Mouse (Mus musculus) lung, postnatal 0 days (tissue): ENCODE measurements at regions not wholly inside any gene's neighbourhood (a gene's known extent, or its start where the extent isn't known, plus 50 kb on each side); places are given as distances from the start of the nearest gene placed in this dataset.

Experiments used
- ATAC-seq: fragments of 200-750 bp; cut with Nextera tagmentation; 2 replicates; pipeline ENCODE4 v1.8.0; 2017; ENCODE audit warnings: moderate library complexity
- DNase-seq: peaks from one replicate; pipeline ENCODE4 v3.0.0-alpha.2; 2016; ENCODE audit warnings: low spot score
- H3K27ac ChIP-seq: fragments of 300-500 bp; sonication (generic); 2 replicates; pipeline ENCODE4 v1.5.1; 2014; ENCODE audit warnings: antibody characterized with exemption, mild to moderate bottlenecking, low read length, mixed read lengths
- H3K27me3 ChIP-seq: fragments of 300-500 bp; sonication (generic); replicated peaks from 2 replicates; pipeline ENCODE4 v1.6.1; 2014; ENCODE audit warnings: low read length, mixed read lengths; ENCODE audit not compliant: insufficient read depth
- H3K36me3 ChIP-seq: fragments of 300-500 bp; sonication (generic); 2 replicates; pipeline ENCODE4 v1.6.1; 2014; ENCODE audit warnings: low read length, mixed read lengths; ENCODE audit not compliant: insufficient read depth
- H3K4me1 ChIP-seq: fragments of 300-500 bp; sonication (generic); 2 replicates; pipeline ENCODE4 v1.6.1; 2014; ENCODE audit warnings: antibody characterized with exemption, low read depth, low read length, mixed read lengths; ENCODE audit not compliant: insufficient read depth
- H3K4me2 ChIP-seq: fragments of 300-500 bp; sonication (generic); replicated peaks from 2 replicates; pipeline ENCODE4 v1.6.1; 2014; ENCODE audit warnings: low read depth, mild to moderate bottlenecking, low read length, moderate library complexity, mixed read lengths
- H3K4me3 ChIP-seq: fragments of 300-500 bp; sonication (generic); 2 replicates; pipeline ENCODE4 v1.5.1; 2014; ENCODE audit warnings: low read depth, low read length
- H3K9ac ChIP-seq: fragments of 300-500 bp; sonication (generic); replicated peaks from 2 replicates; pipeline ENCODE4 v1.6.1; 2014; ENCODE audit warnings: low read depth, mild to moderate bottlenecking
- H3K9me3 ChIP-seq: fragments of 300-500 bp; sonication (generic); 2 replicates; pipeline ENCODE4 v1.6.1; 2016; ENCODE audit warnings: low read length, mixed read lengths
- CTCF ChIP-seq: IDR thresholded peaks from 2 replicates; pipeline ENCODE4 v1.5.1; 2016; ENCODE audit warnings: antibody characterized with exemption, mild to moderate bottlenecking
- EP300 ChIP-seq: IDR thresholded peaks from 2 replicates; pipeline ENCODE4 v1.6.1; 2016; ENCODE audit warnings: antibody characterized with exemption, mild to moderate bottlenecking, control low read depth
- WGBS: fragments of 180-500 bp; shearing (Covaris S2); extraction: QIAGEN DNeasy Blood & Tissue Kit; methylation state at CpG from one replicate; pipeline ENCODE4 v1.1.7; 2014; 5-methylcytosine and 5-hydroxymethylcytosine counted together

- no peak for ATAC-seq
- H3K4me1 ChIP-seq, result no peaks in the 10 kb centered on the region
- WGBS, result 37% methylated on average over 8 of the region's 8 CpGs
Observed at GRCm38 (mm10) chr1:128692313-128692712, 100.2 kb upstream of the Cxcr4 start.

DNA sequence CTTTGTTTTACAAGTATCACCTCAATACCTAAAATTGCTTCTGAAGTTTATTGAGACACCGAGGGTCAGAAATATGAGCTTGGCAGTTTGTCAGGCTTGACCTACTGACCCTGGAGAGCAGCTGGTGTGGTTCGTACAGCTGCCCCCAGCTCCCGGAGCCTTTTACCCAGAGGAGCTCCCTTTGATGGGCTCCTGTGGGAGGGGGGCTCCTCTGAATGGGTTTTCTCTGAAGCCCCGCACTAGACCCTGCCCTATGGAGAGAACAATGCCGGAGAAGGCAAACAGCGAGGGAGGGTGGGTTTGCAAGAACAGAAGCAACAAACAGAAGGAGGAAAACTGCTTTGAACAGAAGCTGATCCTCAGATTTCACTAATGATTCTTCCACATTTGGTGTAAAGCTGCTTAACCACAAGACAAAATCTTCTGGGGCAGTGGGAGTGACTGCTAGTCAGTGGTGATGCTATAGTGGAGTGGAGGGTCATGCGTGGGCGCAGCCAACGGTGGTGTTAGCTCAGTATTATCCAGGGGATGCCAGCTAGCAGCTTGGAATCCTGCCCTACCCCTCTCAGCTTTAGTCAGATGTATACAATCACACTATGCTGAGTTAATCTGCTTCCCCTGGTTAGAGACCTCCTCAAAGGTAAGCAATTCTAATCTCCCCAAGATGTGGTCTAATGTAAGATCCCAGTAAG lies 95.3 kb upstream of the Cxcr4 start:
- Histone ChIP-seq H3K36me3 (no peaks in the 10 kb centered on the region), H3K4me2 (no peak overlapping the region), H3K9me3 (no peaks in the 10 kb centered on the region), H3K27me3 (no peaks in the 10 kb centered on the region), H3K4me1 (no peaks in the 10 kb centered on the region), H3K4me3 (no peak overlapping the region), H3K9ac (no peak overlapping the region), H3K27ac (no peak overlapping the region)
- TF ChIP-seq CTCF (no peak), EP300 (no peak)
- DNase-seq, result no peak
- no peak for ATAC-seq
- 44% methylated on average over 9 of the region's 9 CpGs for WGBS

More at GRCm38 (mm10) chr1:128692313-128692712, 100.2 kb upstream of the Cxcr4 start:
- no peak overlapping the region for H3K9ac ChIP-seq
- no peaks in the 10 kb centered on the region for H3K36me3 ChIP-seq
- no peak overlapping the region for H3K4me3 ChIP-seq
- no peak overlapping the region for H3K4me2 ChIP-seq
- DNase-seq, result no peak
- no peaks in the 10 kb centered on the region for H3K9me3 ChIP-seq
- TF ChIP-seq EP300 (no peak), CTCF (no peak)
- no peaks in the 10 kb centered on the region for H3K27me3 ChIP-seq
- H3K27ac ChIP-seq, result no peak overlapping the region

DNA sequence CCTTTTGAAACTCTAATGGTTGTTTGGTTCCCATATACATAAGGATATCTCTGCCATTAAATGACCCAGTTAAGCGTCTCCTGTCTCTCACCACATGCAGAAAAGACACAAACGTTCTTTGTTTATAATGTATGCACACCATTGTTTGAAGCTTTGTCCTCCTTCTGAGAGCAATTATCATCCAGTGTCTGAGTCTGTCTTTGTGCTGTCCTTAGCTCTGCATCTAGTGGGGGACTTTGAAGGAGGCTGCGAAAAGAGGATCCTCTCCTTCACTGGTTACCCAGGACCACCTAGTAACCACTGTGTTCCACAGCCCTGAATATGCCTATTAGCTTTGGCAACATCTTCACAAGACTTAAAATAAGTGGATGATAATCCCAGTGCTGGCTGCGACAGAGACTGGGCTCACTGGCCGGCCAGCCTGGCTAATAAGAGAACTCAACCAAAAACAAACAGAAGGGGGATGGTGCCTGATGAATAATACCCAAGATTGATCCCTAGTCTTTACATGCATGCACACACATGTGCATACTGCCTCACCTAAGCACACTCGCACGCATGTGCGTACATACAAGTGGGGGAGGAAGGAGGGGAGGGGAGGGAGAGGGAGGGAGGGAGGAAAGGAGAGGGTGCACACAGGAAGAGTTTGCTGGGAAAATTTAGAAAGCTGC lies 93.5 kb upstream of the Cxcr4 start:
- Histone ChIP-seq H3K36me3 (no peaks in the 10 kb centered on the region), H3K4me3 (no peak overlapping the region), H3K9me3 (no peaks in the 10 kb centered on the region), H3K4me2 (no peak overlapping the region), H3K27ac (no peak overlapping the region), H3K27me3 (no peaks in the 10 kb centered on the region), H3K4me1 (no peaks in the 10 kb centered on the region), H3K9ac (no peak overlapping the region)
- DNase-seq (no peak), ATAC-seq (no peak)
- TF ChIP-seq EP300, result no peak
- no peak for TF ChIP-seq CTCF
- WGBS, result 54% methylated on average over 8 of the region's 8 CpGs

DNA sequence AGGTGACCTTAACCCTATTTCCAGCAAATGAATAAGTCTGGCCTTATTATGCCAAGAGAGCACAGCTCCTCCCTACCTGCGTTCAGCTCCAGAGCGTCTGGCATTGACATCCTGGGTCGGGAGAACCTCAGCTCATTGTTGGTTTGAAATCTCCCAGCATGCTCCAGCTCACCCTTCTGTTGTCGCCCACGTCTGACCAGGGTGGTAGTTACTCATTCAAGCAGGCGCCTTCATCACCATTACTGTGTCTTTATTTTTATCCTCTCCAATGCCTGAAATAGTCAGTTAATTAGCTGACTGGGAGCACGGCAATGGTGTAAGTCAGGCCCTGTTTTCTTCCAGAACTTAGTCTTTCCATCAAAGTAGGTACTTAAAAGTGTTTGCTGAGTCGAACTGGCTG lies 90.8 kb upstream of the Cxcr4 start:
- H3K9ac ChIP-seq, result no peak overlapping the region
- no peak overlapping the region for H3K4me3 ChIP-seq
- no peak for TF ChIP-seq EP300
- no peaks in the 10 kb centered on the region for H3K36me3 ChIP-seq
- H3K4me2 ChIP-seq, result no peak overlapping the region
- H3K4me1 ChIP-seq, result no peaks in the 10 kb centered on the region
- ATAC-seq, result no peak
- DNase-seq, result no peak
- H3K27ac ChIP-seq, result no peak overlapping the region
- H3K9me3 ChIP-seq, result no peaks in the 10 kb centered on the region
- 54% methylated on average over 8 of the region's 8 CpGs for WGBS
- no peaks in the 10 kb centered on the region for H3K27me3 ChIP-seq

DNA sequence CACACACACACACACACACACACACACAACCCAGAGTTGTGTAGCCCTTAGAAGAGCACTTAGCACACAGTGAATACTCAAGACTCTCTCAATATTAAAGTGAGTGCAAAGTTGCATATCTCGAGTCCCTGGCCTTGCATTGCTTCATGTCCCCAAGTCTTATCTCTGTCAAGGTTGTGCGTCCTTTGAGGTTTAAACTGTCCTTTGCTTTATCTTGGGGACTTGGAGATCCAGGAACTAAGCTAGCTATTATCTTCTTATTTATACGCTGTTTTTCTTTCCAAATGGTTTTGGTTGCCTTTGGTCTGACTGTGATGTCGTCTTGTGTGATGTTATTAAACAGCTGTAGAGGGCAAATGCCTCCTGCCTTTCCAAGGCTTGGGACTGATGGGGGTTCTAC lies 89.2 kb upstream of the Cxcr4 start:
- WGBS, result 65% methylated on average over 4 of the region's 4 CpGs
- H3K4me3 ChIP-seq, result no peak overlapping the region
- no peak for DNase-seq
- H3K4me2 ChIP-seq, result no peak overlapping the region
- TF ChIP-seq CTCF (no peak), EP300 (no peak)
- no peak overlapping the region for H3K9ac ChIP-seq
- no peaks in the 10 kb centered on the region for H3K36me3 ChIP-seq
- no peaks in the 10 kb centered on the region for H3K4me1 ChIP-seq
- H3K27me3 ChIP-seq, result no peaks in the 10 kb centered on the region
- H3K9me3 ChIP-seq, result no peaks in the 10 kb centered on the region
- no peak overlapping the region for H3K27ac ChIP-seq
- ATAC-seq, result no peak

DNA sequence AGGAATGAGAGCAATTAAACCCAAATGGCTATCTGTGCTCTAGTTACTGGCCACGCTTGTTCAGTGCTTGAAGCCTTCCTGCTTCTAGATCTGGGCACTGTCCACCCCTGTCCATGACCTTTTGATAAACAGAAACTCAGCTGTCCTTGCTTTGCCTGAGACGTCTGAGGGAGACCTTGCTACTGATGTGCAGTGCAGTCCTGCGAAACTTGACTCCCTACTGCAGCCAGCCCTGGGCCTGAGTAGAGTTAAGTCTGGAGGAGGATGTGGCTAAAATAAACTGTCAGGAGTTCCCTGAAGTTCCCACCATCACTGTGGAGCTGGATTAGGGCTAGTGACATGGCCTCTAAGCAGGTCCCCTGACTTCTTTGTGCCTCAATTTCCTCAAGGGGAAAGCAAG lies 88.4 kb upstream of the Cxcr4 start:
- 43% methylated on average over 3 of the region's 3 CpGs for WGBS
- no peaks in the 10 kb centered on the region for H3K4me1 ChIP-seq
- H3K27me3 ChIP-seq, result no peaks in the 10 kb centered on the region
- H3K36me3 ChIP-seq, result no peaks in the 10 kb centered on the region
- H3K9ac ChIP-seq, result no peak overlapping the region
- no peaks in the 10 kb centered on the region for H3K9me3 ChIP-seq
- no peak for DNase-seq
- H3K4me2 ChIP-seq, result no peak overlapping the region
- TF ChIP-seq CTCF (no peak), EP300 (no peak)
- H3K27ac ChIP-seq, result no peak overlapping the region
- no peak overlapping the region for H3K4me3 ChIP-seq
- ATAC-seq, result no peak
